Mouse (Mus musculus) thymus, postnatal 4 days (tissue): ENCODE measurements at regions not wholly inside any gene's neighbourhood (a gene's known extent, or its start where the extent isn't known, plus 50 kb on each side); places are given as distances from the start of the nearest gene placed in this dataset.
"Not testable (repeated sequence)": the region's sequence is repeated elsewhere in the genome, so short reads cannot be mapped to it uniquely, and the experiment has no call there.

Source experiments
- DNase-seq: peaks from one replicate; pipeline ENCODE4 v3.0.0; 2021

DNA sequence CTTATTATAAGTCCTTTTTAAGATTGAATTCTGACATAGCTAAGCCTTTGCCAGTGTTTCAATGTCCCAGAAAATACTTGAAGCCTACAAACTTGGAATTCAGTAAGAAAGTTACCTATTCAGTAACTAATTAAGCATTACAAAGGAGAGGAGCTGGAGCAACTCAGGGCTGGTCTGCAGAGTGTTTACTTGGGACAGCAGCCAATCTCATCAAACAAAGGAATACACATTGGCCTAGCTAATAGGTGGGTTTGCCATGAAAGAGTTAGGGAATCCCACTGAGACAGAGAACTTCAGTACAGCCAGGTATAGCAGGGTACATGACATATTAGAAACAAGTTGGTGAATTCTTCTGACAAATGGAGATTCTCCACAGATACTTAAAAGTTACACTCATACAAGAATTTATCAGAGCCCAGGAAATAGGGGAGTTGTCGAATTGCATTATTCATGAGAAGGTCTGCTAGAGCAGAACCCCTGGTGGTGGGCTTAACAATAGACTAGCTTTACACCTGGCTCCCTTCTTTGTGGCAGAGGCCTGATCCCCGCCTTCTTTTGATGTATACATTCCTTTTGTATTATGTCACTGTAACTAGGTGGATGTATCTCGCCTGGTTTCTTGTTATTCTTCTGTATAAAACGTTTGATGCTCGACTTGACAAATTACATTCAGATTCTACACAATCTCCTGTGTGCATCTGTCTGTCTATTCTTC is 525.2 kb downstream of the 4930447F04Rik start:
- not testable (repeated sequence) for DNase-seq

GRCm38 (mm10) chrX:65769861-65770260 is 534.2 kb downstream of the 4930447F04Rik start:
- DNase-seq: no peak

- peak; percentile 3 for DNase-seq
Measured at GRCm38 (mm10) chrX:65734577-65734976, 569.4 kb downstream of the 4930447F04Rik start.

DNA sequence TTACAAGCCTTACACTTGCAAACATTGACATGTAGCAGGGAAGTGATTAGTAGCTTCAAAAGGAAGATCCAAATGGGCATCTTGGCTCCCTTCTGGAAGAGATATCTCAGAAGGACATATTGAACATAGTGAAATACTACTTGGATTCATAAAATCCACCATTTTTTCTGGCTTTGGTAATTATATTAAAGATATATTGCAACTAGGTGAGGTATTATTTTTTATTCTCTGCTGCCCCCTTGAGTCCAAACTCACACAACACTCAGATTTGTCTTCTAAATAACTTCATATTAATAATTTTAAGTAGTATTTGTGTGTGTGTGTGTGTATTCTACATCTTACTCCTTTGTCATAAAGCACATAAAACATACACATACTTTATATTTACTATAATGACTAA is 588.5 kb downstream of the 4930447F04Rik start:
- DNase-seq: no peak
